Mouse (Mus musculus) MEL (cell line): ENCODE results near the gene Hoga1. TPM values are rescaled to one million over a fixed set of nuclear protein-coding genes. Genes with fewer than 3 reads are reported as not detected.
"Not testable (repeated sequence)": the region's sequence is repeated elsewhere in the genome, so short reads cannot be mapped to it uniquely, and the experiment has no call there.

ENCODE experiments used
- DNase-seq: peaks from one replicate; pipeline ENCODE4 v3.0.0; 2011; ENCODE audit warnings: low read depth, low spot score
- H3K27ac ChIP-seq: 2 replicates; pipeline ENCODE4 v1.5.1; 2012; ENCODE audit warnings: low read depth, mild to moderate bottlenecking, control low read depth, low read length, moderate library complexity; ENCODE audit not compliant: control insufficient read depth
- H3K27me3 ChIP-seq, 2 experiments: fragments of 150-350 bp in 1 of 2; sonication (generic) in 1 of 2; 2 replicates each; pipeline ENCODE4 v1.6.1; 2012; ENCODE audit warnings: low read length in 2 of 2, mild to moderate bottlenecking in 2 of 2, improper control_type of control experiment in 1 of 2, moderate library complexity in 1 of 2; ENCODE audit not compliant: insufficient read depth in 2 of 2, control insufficient read depth in 1 of 2
- H3K36me3 ChIP-seq, 2 experiments: 2 replicates each; pipeline ENCODE4 v1.6.1; 2012 to 2014; ENCODE audit warnings: low read length in 2 of 2, improper control_type of control experiment in 1 of 2, inconsistent platforms in 1 of 2, mild to moderate bottlenecking in 1 of 2; ENCODE audit not compliant: insufficient read depth in 2 of 2, control insufficient read depth in 1 of 2
- H3K4me1 ChIP-seq, 2 experiments: fragments of 150-350 bp in 1 of 2; sonication (generic) in 1 of 2; 2 replicates each; pipeline ENCODE4 v1.6.1; 2012; ENCODE audit warnings: low read length in 2 of 2, improper control_type of control experiment in 1 of 2, mild to moderate bottlenecking in 1 of 2; ENCODE audit not compliant: insufficient read depth in 2 of 2, control insufficient read depth in 1 of 2
- H3K4me3 ChIP-seq, 2 experiments: fragments of 150-350 bp in 1 of 2; sonication (generic) in 1 of 2; 2 replicates each; pipeline ENCODE4 v1.5.1; 2012; ENCODE audit warnings: low read depth in 2 of 2, low read length in 2 of 2, mild to moderate bottlenecking in 2 of 2, moderate library complexity in 2 of 2, control low read depth in 1 of 2, improper control_type of control experiment in 1 of 2; ENCODE audit not compliant: control insufficient read depth in 1 of 2, insufficient read depth in 1 of 2
- H3K79me2 ChIP-seq: 2 replicates; pipeline ENCODE4 v1.6.1; 2012; ENCODE audit warnings: mild to moderate bottlenecking, low read length, moderate library complexity; ENCODE audit not compliant: control insufficient read depth, poor library complexity, insufficient read depth
- H3K9ac ChIP-seq: 2 replicates; pipeline ENCODE4 v1.6.1; 2012; ENCODE audit warnings: low read depth, mild to moderate bottlenecking, control low read depth, low read length, moderate library complexity; ENCODE audit not compliant: control insufficient read depth, poor library complexity, severe bottlenecking
- H3K9me3 ChIP-seq: fragments of 150-350 bp; sonication (generic); replicated peaks from 2 replicates; pipeline ENCODE4 v1.6.1; 2012; ENCODE audit warnings: mild to moderate bottlenecking, low read length, improper control_type of control experiment, moderate library complexity; ENCODE audit not compliant: insufficient read depth
- E2F4 ChIP-seq: IDR thresholded peaks from 2 replicates; pipeline ENCODE4 v1.6.1; 2011; ENCODE audit warnings: low read depth, low read length, improper control_type of control experiment, borderline replicate concordance
- EP300 ChIP-seq, 2 experiments: IDR thresholded peaks; 2 replicates each; pipeline ENCODE4 v1.6.1; 2011; ENCODE audit warnings: improper control_type of control experiment in 2 of 2, low read length in 2 of 2, low read depth in 1 of 2, mild to moderate bottlenecking in 1 of 2
- GATA1 ChIP-seq: IDR thresholded peaks from 2 replicates; pipeline ENCODE4 v1.6.1; 2011; ENCODE audit warnings: low read depth, low read length, improper control_type of control experiment
- JUND ChIP-seq: IDR thresholded peaks from 2 replicates; pipeline ENCODE4 v1.6.1; 2011; ENCODE audit warnings: low read depth, mild to moderate bottlenecking, improper control_type of control experiment, low read length
- MAFK ChIP-seq: IDR thresholded peaks from 2 replicates; pipeline ENCODE4 v1.6.1; 2011; ENCODE audit warnings: low read depth, mild to moderate bottlenecking, low read length, improper control_type of control experiment, borderline replicate concordance
- MAZ ChIP-seq: IDR thresholded peaks from 2 replicates; pipeline ENCODE4 v1.6.1; 2012; ENCODE audit warnings: low read depth, mild to moderate bottlenecking, inconsistent platforms, low read length, improper control_type of control experiment
- MEF2A ChIP-seq: IDR thresholded peaks from 2 replicates; pipeline ENCODE4 v1.6.1; 2014; ENCODE audit warnings: low read depth, mild to moderate bottlenecking, inconsistent platforms, low read length, improper control_type of control experiment; ENCODE audit not compliant: poor library complexity, insufficient replicate concordance, severe bottlenecking; ENCODE audit errors: extremely low read depth
- MYC ChIP-seq: IDR thresholded peaks from 2 replicates; pipeline ENCODE4 v1.6.1; 2011; ENCODE audit warnings: low read depth, mild to moderate bottlenecking, low read length, improper control_type of control experiment, moderate library complexity
- NRF1 ChIP-seq: IDR thresholded peaks from 2 replicates; pipeline ENCODE4 v1.6.1; 2014; ENCODE audit warnings: low read depth, mild to moderate bottlenecking, inconsistent platforms, low read length, improper control_type of control experiment, moderate library complexity; ENCODE audit not compliant: poor library complexity, insufficient read depth, severe bottlenecking
- POLR2A ChIP-seq, 2 experiments: IDR thresholded peaks; 2 replicates each; pipeline ENCODE4 v1.6.1; 2011 to 2012; ENCODE audit warnings: low read length in 2 of 2, mild to moderate bottlenecking in 2 of 2, control low read depth in 1 of 2, improper control_type of control experiment in 1 of 2, low read depth in 1 of 2, moderate library complexity in 1 of 2; ENCODE audit not compliant: control insufficient read depth in 1 of 2, insufficient read depth in 1 of 2, poor library complexity in 1 of 2
- POLR2AphosphoS2 ChIP-seq: IDR thresholded peaks from 2 replicates; pipeline ENCODE4 v1.6.1; 2011; ENCODE audit warnings: low read length, improper control_type of control experiment
- POLR2AphosphoS5 ChIP-seq: IDR thresholded peaks from 2 replicates; pipeline ENCODE4 v1.6.1; 2012; ENCODE audit warnings: low read depth, borderline replicate concordance, mild to moderate bottlenecking, inconsistent platforms, low read length, moderate library complexity, mixed read lengths
- RCOR1 ChIP-seq: IDR thresholded peaks from 2 replicates; pipeline ENCODE4 v1.6.1; 2012; ENCODE audit warnings: low read depth, mild to moderate bottlenecking, inconsistent platforms, low read length, improper control_type of control experiment
- SIN3A ChIP-seq: IDR thresholded peaks from 2 replicates; pipeline ENCODE4 v1.6.1; 2012; ENCODE audit warnings: low read length, improper control_type of control experiment, inconsistent platforms
- TBP ChIP-seq: IDR thresholded peaks from 2 replicates; pipeline ENCODE4 v1.8.0; 2011; ENCODE audit warnings: low read depth, low read length, improper control_type of control experiment
- TCF12 ChIP-seq: IDR thresholded peaks from 2 replicates; pipeline ENCODE4 v1.6.1; 2014; ENCODE audit warnings: low read depth, mild to moderate bottlenecking, inconsistent platforms, low read length, improper control_type of control experiment, moderate library complexity
- USF2 ChIP-seq, 2 experiments: IDR thresholded peaks; 2 replicates each; pipeline ENCODE4 v1.6.1; 2011 to 2012; ENCODE audit warnings: improper control_type of control experiment in 2 of 2, low read length in 2 of 2, borderline replicate concordance in 1 of 2, inconsistent platforms in 1 of 2, low read depth in 1 of 2, mild to moderate bottlenecking in 1 of 2; ENCODE audit not compliant: insufficient read depth in 1 of 2
- ZKSCAN1 ChIP-seq: IDR thresholded peaks from 2 replicates; pipeline ENCODE4 v1.6.1; 2012; ENCODE audit warnings: low read depth, mild to moderate bottlenecking, inconsistent platforms, low read length, improper control_type of control experiment, moderate library complexity
- ZNF384 ChIP-seq: IDR thresholded peaks from 2 replicates; pipeline ENCODE4 v1.6.1; 2012; ENCODE audit warnings: low read depth, mild to moderate bottlenecking, inconsistent platforms, low read length, improper control_type of control experiment
- polyA plus RNA-seq, 2 experiments: library from polyadenylated mRNA; stranded (reverse) in 1 of 2; unstranded in 1 of 2; fragments of >175 nt in 1 of 2; fragments of >200 nt in 1 of 2; gene quantifications; 2 replicates each; pipeline versions ENCODE4 v1.2.1 to v1.2.4; 2012; ENCODE audit warnings: low replicate concordance in 2 of 2, low read depth in 1 of 2; ENCODE audit not compliant: insufficient read length in 2 of 2, insufficient read depth in 1 of 2, missing spikeins in 1 of 2
- total RNA-seq: library from RNA; depleted of rRNA; stranded (reverse); fragments of 300-350 nt; gene quantifications from 2 replicates; pipeline ENCODE4 v1.2.3, GENCODE M21; 2012

The Hoga1 gene
- total and polyA plus RNA-seq, 3 experiments, result 0.31 to 0.38 TPM; not detected in 1

DNA sequence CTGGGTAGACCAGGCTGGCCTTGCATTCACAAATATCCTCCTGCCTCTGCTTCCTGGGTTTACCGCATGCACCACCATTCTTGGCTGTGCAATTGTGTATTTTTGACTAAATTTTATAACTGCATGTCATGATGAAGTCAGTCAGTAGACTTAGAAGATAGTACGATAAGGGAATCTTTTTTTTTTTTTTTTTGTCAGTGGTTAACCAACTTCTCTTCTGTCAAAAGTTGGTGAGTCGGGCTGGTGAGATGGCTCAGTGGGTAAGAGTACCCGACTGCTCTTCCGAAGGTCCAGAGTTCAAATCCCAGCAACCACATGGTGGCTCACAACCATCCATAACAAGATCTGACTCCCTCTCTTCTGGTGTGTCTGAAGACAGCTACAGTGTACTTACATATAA lies 36.2 kb downstream of the Hoga1 start:
- DNase-seq, result peak; percentile 28
- H3K4me1 ChIP-seq, result peaks cover 4 to 15% of the 10 kb centered on the region in 2 experiments; a peak in 3 of 4 replicates
- not testable (repeated sequence) for H3K27ac ChIP-seq, H3K79me2 ChIP-seq, H3K9me3 ChIP-seq, H3K36me3 ChIP-seq, H3K27me3 ChIP-seq, H3K4me3 ChIP-seq, H3K9ac ChIP-seq
- peak; percentile 89 for TF ChIP-seq TBP
- peak; percentile 84 for TF ChIP-seq ZNF384
- 0 out of 2 replicates have a peak, but pooled peaks have one; percentile 36 for TF ChIP-seq MAFK

DNA sequence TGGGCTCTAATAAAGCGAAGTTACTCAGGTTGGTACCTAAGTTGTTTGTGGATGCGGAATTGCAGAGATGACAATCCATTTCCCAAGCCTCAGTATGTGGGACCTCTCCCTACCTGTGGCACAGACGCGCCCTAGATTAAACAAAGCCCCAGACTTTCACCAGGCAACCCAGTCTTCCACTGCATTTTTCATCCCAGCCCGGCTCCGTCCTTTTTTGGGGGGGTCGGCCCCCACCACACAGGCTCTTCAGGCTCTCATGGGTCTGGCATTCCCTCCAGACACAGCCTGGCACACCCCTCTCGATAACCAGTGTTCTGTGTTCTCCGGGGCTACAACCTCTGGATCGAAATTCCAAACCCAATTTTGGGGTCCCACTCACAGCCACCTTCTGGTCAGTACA lies 40.3 kb downstream of the Hoga1 start:
- Histone ChIP-seq H3K9ac (no peak overlapping the region), H3K27ac (no peak overlapping the region), H3K4me3 (no peak overlapping the region), H3K36me3 (peaks cover 0 to 9% of the 10 kb centered on the region in 2 experiments; a peak in 2 of 4 replicates), H3K4me1 (peaks cover 2 to 4% of the 10 kb centered on the region in 2 experiments; a peak in 2 of 4 replicates), H3K79me2 (peaks cover 4% of the 10 kb centered on the region; the same call in 1 of the 2 replicates), H3K27me3 (peaks cover 0 to 3% of the 10 kb centered on the region in 2 experiments; a peak in 2 of 4 replicates), H3K9me3 (no peaks in the 10 kb centered on the region)
- no peak for DNase-seq
- TF ChIP-seq POLR2AphosphoS5, result no peak
- no peak for TF ChIP-seq EP300 (IDR thresholded peaks at IDR 0.05; ENCODE audit: low read depth in 1 of 2, low read length in 2 of 2)
- TF ChIP-seq MAFK, result no peak

DNA sequence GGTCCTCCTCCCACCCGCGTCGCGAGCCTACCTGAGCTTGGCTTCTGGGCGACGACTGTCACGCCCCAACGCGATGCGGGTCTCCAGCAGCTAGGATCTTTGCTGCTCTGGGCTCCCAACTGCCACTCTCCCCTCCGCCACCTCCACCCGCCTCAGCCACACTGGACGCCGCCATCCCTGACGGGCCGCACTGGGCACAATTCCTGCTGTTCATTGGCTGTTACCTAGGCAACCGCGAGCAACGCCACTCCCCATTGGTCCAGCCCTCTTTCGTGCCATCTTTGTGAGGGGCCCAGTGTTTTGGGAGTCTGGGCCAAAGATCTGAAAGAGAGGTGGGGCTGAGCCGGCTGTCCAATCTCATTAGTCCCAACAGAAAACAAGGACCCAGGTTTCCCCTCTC lies 40.8 kb downstream of the Hoga1 start, which contains the start of gene Morn4:
TSS of gene Morn4 (minus strand) at position 192 of the 400 bp plus-strand sequence.
- DNase-seq, result no peak
- H3K4me1 ChIP-seq, result peaks cover 2 to 4% of the 10 kb centered on the region in 2 experiments; a peak in 3 of 4 replicates
- no peak within 1 kb of the TSS for H3K4me3 ChIP-seq
- H3K79me2 ChIP-seq, result peaks cover 5% of the 10 kb centered on the region
- peaks cover 0 to 7% of the 10 kb centered on the region in 2 experiments; a peak in 2 of 4 replicates for H3K36me3 ChIP-seq
- H3K27ac ChIP-seq, result no peak within 1 kb of the TSS
- peaks cover 0 to 3% of the 10 kb centered on the region in 2 experiments; a peak in 2 of 4 replicates for H3K27me3 ChIP-seq
- H3K9me3 ChIP-seq, result no peaks in the 10 kb centered on the region
- TF ChIP-seq GATA1 (no peak), USF2 (IDR thresholded peaks at IDR 0.05; ENCODE audit: borderline replicate concordance in 1 of 2, insufficient read depth in 1 of 2, low read depth in 1 of 2, low read length in 2 of 2) (no peak), POLR2AphosphoS2 (no peak), MYC (no peak), POLR2A (IDR thresholded peaks at IDR 0.05; ENCODE audit: control insufficient read depth in 1 of 2, insufficient read depth in 1 of 2, low read depth in 1 of 2, low read length in 2 of 2, poor library complexity in 1 of 2) (no peak), MEF2A (no peak), ZNF384 (no peak), RCOR1 (no peak), ZKSCAN1 (no peak), NRF1 (no peak), JUND (no peak), SIN3A (no peak), E2F4 (no peak), TCF12 (no peak), MAZ (no peak)
- no peak within 1 kb of the TSS for H3K9ac ChIP-seq
